Mouse (Mus musculus) heart, embryonic 10.5 days (tissue): ENCODE measurements around the gene Hapln4. TPM values are rescaled to one million over a fixed set of nuclear protein-coding genes. Genes with fewer than 3 reads are reported as not detected.
"Not testable (repeated sequence)": the region's sequence is repeated elsewhere in the genome, so short reads cannot be mapped to it uniquely, and the experiment has no call there.

ENCODE experiments used
- DNase-seq: peaks from one replicate; pipeline ENCODE4 v3.0.0-alpha.2; 2017; ENCODE audit warnings: low spot score
- H3K27ac ChIP-seq: fragments of 300-500 bp; sonication (generic); 2 replicates; pipeline ENCODE4 v1.5.1; 2016; ENCODE audit warnings: mild to moderate bottlenecking
- H3K27me3 ChIP-seq: fragments of 300-500 bp; sonication (generic); 2 replicates; pipeline ENCODE4 v1.6.1; 2016; ENCODE audit warnings: mild to moderate bottlenecking; ENCODE audit not compliant: poor library complexity, insufficient read depth, severe bottlenecking
- H3K36me3 ChIP-seq: fragments of 300-500 bp; sonication (generic); 2 replicates; pipeline ENCODE4 v1.6.1; 2016; ENCODE audit warnings: mild to moderate bottlenecking, moderate library complexity
- H3K4me1 ChIP-seq: fragments of 300-500 bp; sonication (generic); 2 replicates; pipeline ENCODE4 v1.6.1; 2016; ENCODE audit warnings: mild to moderate bottlenecking
- H3K4me3 ChIP-seq: fragments of 300-500 bp; sonication (generic); 2 replicates; pipeline ENCODE4 v1.5.1; 2016; ENCODE audit warnings: mild to moderate bottlenecking, moderate library complexity
- H3K9me3 ChIP-seq: fragments of 300-500 bp; sonication (generic); 2 replicates; pipeline ENCODE4 v1.6.1; 2016; ENCODE audit warnings: mild to moderate bottlenecking, moderate library complexity
- WGBS: fragments of 180-500 bp; shearing (Covaris S2); methylation state at CpG from one replicate; pipeline ENCODE4 v1.1.7; 2016; 5-methylcytosine and 5-hydroxymethylcytosine counted together
- polyA plus RNA-seq: library from polyadenylated mRNA; unstranded; fragments of >200 nt; fragmentation: Nextera tagmentation; extraction: Ambion mirVana; gene quantifications from 2 replicates; pipeline ENCODE4 v1.2.1, GENCODE M21; 2016

Gene Hapln4
- polyA plus RNA-seq = 0.30 and 0.62 TPM in 2 replicates

GRCm38 (mm10) chr8:70083285-70083684, at the start of gene Hapln4:
Hapln4 (plus strand) TSS chr8:70083457.
- peak within 1 kb of the TSS; percentile 58 for H3K4me3 ChIP-seq
- no peaks in the 10 kb centered on the region for H3K36me3 ChIP-seq
- peaks cover 39% of the 10 kb centered on the region for H3K4me1 ChIP-seq
- DNase-seq = no peak
- no peak within 1 kb of the TSS for H3K27ac ChIP-seq
- H3K9me3 ChIP-seq = no peaks in the 10 kb centered on the region
- peaks cover 68% of the 10 kb centered on the region for H3K27me3 ChIP-seq
- WGBS = under 1% methylated on average over 26 of the region's 26 CpGs

- Histone ChIP-seq H3K4me3 (no peak overlapping the region), H3K36me3 (peaks cover 14% of the 10 kb centered on the region; the same call in 1 of the 2 replicates), H3K4me1 (peaks cover 15% of the 10 kb centered on the region), H3K27ac (no peak overlapping the region), H3K27me3 (no peaks in the 10 kb centered on the region), H3K9me3 (no peaks in the 10 kb centered on the region)
- 88% methylated on average over 1 of the region's 1 CpGs for WGBS
- DNase-seq = no peak
Observed at GRCm38 (mm10) chr8:70037994-70038393, 45.3 kb upstream of the Hapln4 start.

DNA sequence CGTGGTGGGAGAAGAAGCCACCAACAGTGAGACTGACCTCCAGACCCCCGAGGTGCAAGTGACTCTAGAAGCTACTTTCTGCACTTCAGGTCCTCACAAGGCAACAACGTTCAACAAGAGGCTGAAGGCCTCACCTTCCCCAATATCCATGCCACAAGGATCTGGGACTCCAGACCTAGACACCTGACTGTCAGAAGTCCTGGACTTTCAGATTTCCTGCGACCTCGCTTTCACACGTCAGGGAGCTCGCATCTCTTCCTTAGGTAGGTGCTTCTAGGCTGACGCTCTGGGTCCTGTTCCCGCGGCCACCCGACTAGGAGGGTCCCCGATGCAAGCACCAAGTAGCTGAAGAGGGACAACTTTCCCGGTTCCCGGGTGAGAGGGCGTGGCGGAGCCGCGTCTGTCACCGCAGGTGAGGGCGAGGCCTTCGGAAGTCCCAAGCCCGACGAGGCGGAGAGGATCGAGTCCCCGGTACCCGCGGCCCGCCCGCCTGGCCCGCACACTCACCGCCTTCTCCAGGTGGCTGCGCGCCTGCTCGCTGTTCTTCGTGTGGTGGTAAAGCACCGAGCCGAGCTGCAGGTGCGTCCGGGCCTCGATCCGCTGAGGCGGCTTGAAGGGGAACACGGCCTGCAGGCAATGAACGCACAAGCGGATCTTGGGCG, 41.2 kb upstream of the Hapln4 start:
- no peaks in the 10 kb centered on the region for H3K27me3 ChIP-seq
- H3K4me1 ChIP-seq = peaks cover 29% of the 10 kb centered on the region
- H3K36me3 ChIP-seq = peaks cover 8% of the 10 kb centered on the region; the same call in 1 of the 2 replicates
- H3K27ac ChIP-seq = peak overlapping the region; percentile 93
- 1% methylated on average over 46 of the region's 47 CpGs for WGBS
- H3K4me3 ChIP-seq = peak overlapping the region; percentile 97
- no peak for DNase-seq
- H3K9me3 ChIP-seq = no peaks in the 10 kb centered on the region

- peak within 1 kb of the TSS; percentile 93 for H3K27ac ChIP-seq
- H3K4me3 ChIP-seq = peak within 1 kb of the TSS; percentile 97
- H3K9me3 ChIP-seq = no peaks in the 10 kb centered on the region
- under 1% methylated on average over 65 of the region's 65 CpGs for WGBS
- peaks cover 8% of the 10 kb centered on the region; the same call in 1 of the 2 replicates for H3K36me3 ChIP-seq
- peaks cover 29% of the 10 kb centered on the region for H3K4me1 ChIP-seq
- no peaks in the 10 kb centered on the region for H3K27me3 ChIP-seq
- peak; percentile 98 for DNase-seq
Observed at GRCm38 (mm10) chr8:70042583-70043455, 40.4 kb upstream of the Hapln4 start, which contains the start of the genes Mau2 and Sugp1. Mau2 (minus strand) TSS chr8:70042734. Sugp1 (plus strand) TSS chr8:70042813.

- 84% methylated on average over 5 of the region's 5 CpGs for WGBS
- peaks cover 14% of the 10 kb centered on the region for H3K36me3 ChIP-seq
- no peak for DNase-seq
- H3K9me3 ChIP-seq = no peaks in the 10 kb centered on the region
- H3K27me3 ChIP-seq = no peaks in the 10 kb centered on the region
- peak overlapping the region; percentile 97 for H3K4me3 ChIP-seq
- no peak overlapping the region for H3K27ac ChIP-seq
- peaks cover 29% of the 10 kb centered on the region for H3K4me1 ChIP-seq
Observed at GRCm38 (mm10) chr8:70043996-70044395, 39.3 kb upstream of the Hapln4 start.

- Histone ChIP-seq H3K9me3 (no peaks in the 10 kb centered on the region), H3K36me3 (peaks cover 63% of the 10 kb centered on the region), H3K27ac (no peak overlapping the region), H3K4me3 (no peak overlapping the region), H3K4me1 (no peaks in the 10 kb centered on the region; the same call in 1 of the 2 replicates), H3K27me3 (no peaks in the 10 kb centered on the region)
- no peak for DNase-seq
Observed at GRCm38 (mm10) chr8:70049662-70050061, 33.6 kb upstream of the Hapln4 start.

DNA sequence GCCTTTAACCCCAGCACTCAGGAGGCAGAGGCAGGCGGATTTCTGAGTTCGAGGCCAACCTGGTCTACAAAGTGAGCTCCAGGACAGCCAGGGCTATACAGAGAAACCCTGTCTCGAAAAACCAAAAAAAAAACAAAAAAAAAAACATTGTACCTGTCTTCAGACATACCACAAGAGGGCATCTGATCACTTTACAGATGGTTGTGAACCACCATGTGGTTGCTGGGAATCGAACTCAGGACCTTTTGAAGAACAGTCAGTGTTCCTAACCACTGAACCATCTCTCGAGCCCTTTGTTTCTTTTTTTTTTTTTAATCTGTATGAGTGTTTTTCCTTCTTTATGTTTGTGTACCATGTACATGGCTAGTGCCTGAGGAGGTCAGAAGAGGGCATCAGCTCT, 32.8 kb upstream of the Hapln4 start:
- H3K27me3 ChIP-seq, H3K4me1 ChIP-seq, H3K9me3 ChIP-seq, H3K27ac ChIP-seq, H3K4me3 ChIP-seq, DNase-seq: not testable (repeated sequence)
- WGBS = 88% methylated on average over 5 of the region's 5 CpGs
- H3K36me3 ChIP-seq = peaks cover 70% of the 10 kb centered on the region

DNA sequence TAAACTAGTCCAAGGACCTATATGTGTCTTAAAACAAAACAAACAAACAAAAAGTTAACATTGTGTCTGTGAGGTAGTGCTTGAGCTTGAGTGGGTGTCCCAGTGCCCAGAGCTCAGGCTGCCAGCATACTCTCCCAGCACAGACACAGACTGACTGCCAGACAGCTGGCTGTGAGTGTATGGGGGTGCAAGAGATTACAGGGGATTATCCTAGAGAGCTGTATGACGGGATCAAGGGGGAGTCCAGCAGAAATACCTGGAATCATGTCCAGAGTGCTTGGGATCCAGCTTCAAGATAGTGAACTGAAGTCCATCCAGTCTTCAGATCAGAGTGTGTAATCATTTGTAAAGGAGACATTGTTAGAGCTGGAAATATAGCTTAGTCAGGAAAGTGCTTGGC, 25.5 kb upstream of the Hapln4 start:
- Histone ChIP-seq H3K4me1 (no peaks in the 10 kb centered on the region), H3K4me3 (no peak overlapping the region), H3K36me3 (peaks cover 96% of the 10 kb centered on the region), H3K9me3 (no peaks in the 10 kb centered on the region), H3K27me3 (no peaks in the 10 kb centered on the region), H3K27ac (no peak overlapping the region)
- WGBS = 79% methylated on average over 1 of the region's 1 CpGs
- DNase-seq = no peak

- no peaks in the 10 kb centered on the region for H3K9me3 ChIP-seq
- no peak overlapping the region for H3K27ac ChIP-seq
- WGBS = 65% methylated on average over 2 of the region's 2 CpGs
- peak overlapping the region; percentile 56; the same call in 1 of the 2 replicates for H3K4me3 ChIP-seq
- peaks cover 51% of the 10 kb centered on the region for H3K36me3 ChIP-seq
- peaks cover 4% of the 10 kb centered on the region; the same call in 1 of the 2 replicates for H3K27me3 ChIP-seq
- no peak for DNase-seq
- H3K4me1 ChIP-seq = peaks cover 26% of the 10 kb centered on the region
Observed at GRCm38 (mm10) chr8:70071836-70072440, 11.3 kb upstream of the Hapln4 start.

DNA sequence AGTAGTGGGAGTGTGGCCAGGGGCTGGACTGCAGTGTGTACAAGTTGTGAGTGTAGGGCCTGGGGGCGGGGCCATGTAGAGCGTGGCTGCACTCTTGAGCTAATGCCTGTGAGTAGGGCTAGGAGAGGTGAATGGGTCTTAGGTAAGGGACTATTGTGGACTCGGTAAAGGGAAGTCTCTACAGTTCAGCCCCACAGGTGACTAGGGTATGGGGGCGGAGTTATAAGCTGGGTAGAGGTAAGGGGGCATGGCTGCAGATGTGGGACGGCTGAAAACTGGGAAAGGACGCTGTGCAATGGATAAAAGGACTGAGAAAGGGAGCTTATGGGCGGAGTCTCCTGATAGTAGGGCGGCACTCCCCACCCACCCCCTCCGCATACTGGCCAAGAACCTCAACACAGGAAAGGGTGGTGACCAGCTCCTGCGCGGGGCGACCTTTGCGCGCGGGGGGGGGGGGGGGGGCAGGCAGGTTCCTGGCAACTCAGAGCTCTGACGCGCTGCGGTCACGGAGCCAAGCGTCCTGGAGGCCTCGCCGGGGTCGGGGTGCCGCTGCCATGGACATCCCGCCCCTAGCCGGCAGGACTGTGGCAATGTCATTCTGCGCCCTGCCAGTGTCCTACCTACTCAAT, 10.7 kb upstream of the Hapln4 start, which contains the start of gene Tm6sf2:
TSS of gene Tm6sf2 (plus strand) at position 484 of the 629 bp plus-strand sequence.
- 8% methylated on average over 27 of the region's 27 CpGs for WGBS
- Histone ChIP-seq H3K36me3 (peaks cover 45% of the 10 kb centered on the region), H3K4me3 (peak within 1 kb of the TSS; percentile 56), H3K4me1 (peaks cover 26% of the 10 kb centered on the region), H3K27me3 (peaks cover 4% of the 10 kb centered on the region; the same call in 1 of the 2 replicates), H3K27ac (peak within 1 kb of the TSS; percentile 60; the same call in 1 of the 2 replicates), H3K9me3 (no peaks in the 10 kb centered on the region)
- DNase-seq = no peak

- peaks cover 4% of the 10 kb centered on the region; the same call in 1 of the 2 replicates for H3K27me3 ChIP-seq
- 63% methylated on average over 8 of the region's 8 CpGs for WGBS
- 0 out of 2 replicates have a peak overlapping the region, but pooled peaks have one; percentile 60 for H3K27ac ChIP-seq
- H3K36me3 ChIP-seq = peaks cover 39% of the 10 kb centered on the region
- no peak for DNase-seq
- H3K9me3 ChIP-seq = no peaks in the 10 kb centered on the region
- H3K4me3 ChIP-seq = peak overlapping the region; percentile 56
- H3K4me1 ChIP-seq = peaks cover 24% of the 10 kb centered on the region
Observed at GRCm38 (mm10) chr8:70073120-70073519, 10.1 kb upstream of the Hapln4 start.

DNA sequence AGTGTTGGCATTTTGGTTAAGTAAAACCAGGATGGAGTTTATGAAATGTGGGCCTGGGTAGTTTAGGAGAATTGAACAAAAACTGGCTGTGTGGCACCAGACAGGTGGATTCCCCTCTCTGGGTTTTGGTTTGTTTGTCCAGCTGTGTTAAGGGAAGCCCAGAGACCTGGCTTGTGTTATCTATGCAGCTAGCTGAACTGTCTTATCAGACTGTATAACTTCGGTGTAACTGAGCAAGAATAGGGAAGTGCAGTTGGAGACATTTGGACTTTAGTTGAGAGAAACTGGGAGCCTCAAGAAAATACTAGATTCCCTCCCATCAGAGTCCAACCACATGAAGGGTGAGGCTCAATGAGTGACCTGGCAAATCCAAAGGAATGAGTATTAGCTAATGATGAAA, 9.6 kb upstream of the Hapln4 start:
- peaks cover 21% of the 10 kb centered on the region for H3K4me1 ChIP-seq
- peaks cover 34% of the 10 kb centered on the region for H3K36me3 ChIP-seq
- 36% methylated on average over 1 of the region's 1 CpGs for WGBS
- DNase-seq = no peak
- H3K4me3 ChIP-seq = no peak overlapping the region
- no peak overlapping the region for H3K27ac ChIP-seq
- no peaks in the 10 kb centered on the region for H3K9me3 ChIP-seq
- H3K27me3 ChIP-seq = peaks cover 4% of the 10 kb centered on the region; the same call in 1 of the 2 replicates
